Mouse (Mus musculus) CH12.LX (cell line): ENCODE data around the gene Mllt10. TPM values are rescaled to one million over a fixed set of nuclear protein-coding genes. Genes with fewer than 3 reads are reported as not detected.

Source experiments
- DNase-seq: peaks from one replicate; pipeline ENCODE4 v3.0.0-alpha.2; 2013; ENCODE audit errors: extremely low read depth
- H3K27ac ChIP-seq: 2 replicates; pipeline ENCODE4 v1.5.1; 2012; ENCODE audit warnings: low read depth, mild to moderate bottlenecking, control low read depth, moderate library complexity; ENCODE audit not compliant: insufficient read depth
- H3K27me3 ChIP-seq: replicated peaks from 2 replicates; pipeline ENCODE3; 2012; ENCODE audit warnings: inconsistent platforms
- H3K36me3 ChIP-seq, 2 experiments: replicated peaks in 1 of 2; 2 replicates each; pipeline versions ENCODE3 to v1.6.1; 2012; ENCODE audit warnings: inconsistent platforms in 1 of 2, low read length in 1 of 2, mild to moderate bottlenecking in 1 of 2, mixed read lengths in 1 of 2, moderate library complexity in 1 of 2; ENCODE audit not compliant: control insufficient read depth in 1 of 2, insufficient read depth in 1 of 2
- H3K4me1 ChIP-seq, 2 experiments: 2 replicates each; pipeline ENCODE4 v1.6.1; 2012; ENCODE audit warnings: inconsistent platforms in 1 of 2, moderate library complexity in 1 of 2; ENCODE audit not compliant: insufficient read depth in 2 of 2, control insufficient read depth in 1 of 2
- H3K4me2 ChIP-seq: 2 replicates; pipeline ENCODE4 v1.6.1; 2012; ENCODE audit warnings: low read depth, mild to moderate bottlenecking, control low read depth; ENCODE audit not compliant: poor library complexity, insufficient read depth, severe bottlenecking
- H3K4me3 ChIP-seq, 3 experiments: fragments of 150-350 bp in 1 of 3; sonication (generic) in 1 of 3; replicated peaks in 1 of 3; 2 replicates each; pipeline versions ENCODE3 to v1.5.1; 2011 to 2012; ENCODE audit warnings: low read depth in 2 of 3, low read length in 2 of 3, mild to moderate bottlenecking in 2 of 3, moderate library complexity in 2 of 3, control low read depth in 1 of 3, improper control_type of control experiment in 1 of 3, inconsistent platforms in 1 of 3, mixed read lengths in 1 of 3; ENCODE audit not compliant: poor library complexity in 1 of 3
- H3K79me2 ChIP-seq: replicated peaks from 2 replicates; pipeline ENCODE4 v1.6.1; 2012; ENCODE audit warnings: mild to moderate bottlenecking, moderate library complexity; ENCODE audit not compliant: control insufficient read depth, poor library complexity, insufficient read depth, severe bottlenecking; ENCODE audit errors: extremely low read depth
- H3K9ac ChIP-seq: 2 replicates; pipeline ENCODE4 v1.6.1; 2012; ENCODE audit warnings: low read depth, mild to moderate bottlenecking, control low read depth, moderate library complexity; ENCODE audit not compliant: insufficient read depth
- H3K9me3 ChIP-seq: replicated peaks from 2 replicates; pipeline ENCODE3; 2012; ENCODE audit warnings: low read length, inconsistent platforms, mixed read lengths
- BHLHE40 ChIP-seq: IDR thresholded peaks from 2 replicates; pipeline ENCODE4 v1.6.1; 2011; ENCODE audit warnings: mild to moderate bottlenecking, low read depth, low read length, improper control_type of control experiment
- CHD2 ChIP-seq: IDR thresholded peaks from 2 replicates; pipeline ENCODE4 v1.6.1; 2011; ENCODE audit warnings: low read length, improper control_type of control experiment
- ELF1 ChIP-seq: IDR thresholded peaks from 2 replicates; pipeline ENCODE4 v1.6.1; 2014; ENCODE audit warnings: low read depth, mild to moderate bottlenecking, inconsistent platforms, low read length, improper control_type of control experiment
- EP300 ChIP-seq: IDR thresholded peaks from 2 replicates; pipeline ENCODE4 v1.6.1; 2011; ENCODE audit warnings: low read length, improper control_type of control experiment
- ETS1 ChIP-seq: conservative IDR thresholded peaks from 2 replicates; pipeline ENCODE4 v1.6.1; 2012; ENCODE audit warnings: low read depth, mild to moderate bottlenecking, inconsistent platforms, low read length, improper control_type of control experiment, moderate library complexity
- HCFC1 ChIP-seq: IDR thresholded peaks from 2 replicates; pipeline ENCODE4 v1.6.1; 2012; ENCODE audit warnings: low read depth, mild to moderate bottlenecking, inconsistent platforms, low read length, improper control_type of control experiment
- JUN ChIP-seq: IDR thresholded peaks from 2 replicates; pipeline ENCODE4 v1.6.1; 2011; ENCODE audit warnings: low read depth, mild to moderate bottlenecking, low read length, improper control_type of control experiment, moderate library complexity; ENCODE audit not compliant: insufficient read depth
- MAFK ChIP-seq: IDR thresholded peaks from 2 replicates; pipeline ENCODE4 v1.6.1; 2011; ENCODE audit warnings: low read length, improper control_type of control experiment; ENCODE audit not compliant: insufficient replicate concordance
- MAZ ChIP-seq: IDR thresholded peaks from 2 replicates; pipeline ENCODE4 v1.6.1; 2012; ENCODE audit warnings: low read depth, mild to moderate bottlenecking, inconsistent platforms, low read length, improper control_type of control experiment, moderate library complexity
- MEF2A ChIP-seq: IDR thresholded peaks from 2 replicates; pipeline ENCODE4 v1.6.1; 2014; ENCODE audit warnings: low read depth, mild to moderate bottlenecking, inconsistent platforms, low read length, improper control_type of control experiment, borderline replicate concordance
- NELFE ChIP-seq: IDR thresholded peaks from 2 replicates; pipeline ENCODE4 v1.6.1; 2011; ENCODE audit warnings: low read depth, low read length, improper control_type of control experiment
- POLR2A ChIP-seq: IDR thresholded peaks from 2 replicates; pipeline ENCODE4 v1.6.1; 2011; ENCODE audit warnings: low read depth, mild to moderate bottlenecking, improper control_type of control experiment, low read length
- SMC3 ChIP-seq: IDR thresholded peaks from 2 replicates; pipeline ENCODE4 v1.6.1; 2011; ENCODE audit warnings: low read depth, low read length, improper control_type of control experiment
- TBP ChIP-seq: conservative IDR thresholded peaks from 2 replicates; pipeline ENCODE4 v1.6.1; 2011; ENCODE audit warnings: low read depth, low read length, improper control_type of control experiment
- TCF12 ChIP-seq: IDR thresholded peaks from 2 replicates; pipeline ENCODE4 v1.6.1; 2014; ENCODE audit warnings: low read depth, mild to moderate bottlenecking, inconsistent platforms, low read length, improper control_type of control experiment
- UBTF ChIP-seq: IDR thresholded peaks from 2 replicates; pipeline ENCODE4 v1.6.1; 2012; ENCODE audit warnings: low read depth, mild to moderate bottlenecking, inconsistent platforms, low read length, improper control_type of control experiment, moderate library complexity
- ZC3H11A ChIP-seq: IDR thresholded peaks from 2 replicates; pipeline ENCODE4 v1.6.1; 2012; ENCODE audit warnings: low read depth, mild to moderate bottlenecking, inconsistent platforms, low read length, improper control_type of control experiment
- ZKSCAN1 ChIP-seq: IDR thresholded peaks from 2 replicates; pipeline ENCODE4 v1.6.1; 2012; ENCODE audit warnings: low read depth, inconsistent platforms, low read length, improper control_type of control experiment, borderline replicate concordance
- ZMIZ1 ChIP-seq: IDR thresholded peaks from 2 replicates; pipeline ENCODE4 v1.6.1; 2012; ENCODE audit warnings: low read depth, mild to moderate bottlenecking, inconsistent platforms, low read length, improper control_type of control experiment
- ZNF384 ChIP-seq: IDR thresholded peaks from 2 replicates; pipeline ENCODE4 v1.6.1; 2012; ENCODE audit warnings: low read depth, low read length, improper control_type of control experiment, inconsistent platforms
- dilution Hi-C: fragments of 300-500 bp; cut with MboI; formaldehyde crosslinking; loops from 2 replicates; pipeline ENCODE4 v1.14.3; 2020; ENCODE audit warnings: low sequenced_read_pairs; ENCODE audit not compliant: extremely low pct_unique_long_range_greater_than_20kb, extremely low pct_ligation_motif_present
- in situ Hi-C: fragments of 300-500 bp; cut with MboI; formaldehyde crosslinking; loops from 3 replicates; pipeline ENCODE4 v1.14.3; 2019; ENCODE audit warnings: low sequenced_read_pairs, low pct_ligation_motif_present, low pct_unique_long_range_greater_than_20kb, mixed read lengths
- polyA plus RNA-seq: library from polyadenylated mRNA; unstranded; fragments of >175 nt; gene quantifications from 2 replicates; pipeline ENCODE4 v1.2.1, GENCODE M21; 2012; ENCODE audit warnings: low read depth; ENCODE audit not compliant: insufficient read length
- total RNA-seq, 2 experiments: library from RNA; depleted of rRNA; stranded (reverse); fragments of 300-350 nt in 1 of 2; fragments of >200 nt in 1 of 2; gene quantifications; 2 replicates each; pipeline ENCODE4 v1.2.3; 2012 to 2014

Mllt10 gene
- total and polyA plus RNA-seq, 3 experiments: 22.0 to 39.2 (median 27.2) TPM

GRCm38 (mm10) chr2:18056786-18057255 is 1.8 kb downstream of the Mllt10 start:
- dilution Hi-C loops (no loop called here), in situ Hi-C loops (no loop called here)
- H3K27ac ChIP-seq: peak overlapping the region; percentile 96
- H3K9ac ChIP-seq: peak overlapping the region; percentile 96
- H3K4me3 ChIP-seq: peak overlapping the region; percentile 65 to 69 (median 67)
- H3K79me2 ChIP-seq: peaks cover 8% of the 10 kb centered on the region
- H3K9me3 ChIP-seq: no peaks in the 10 kb centered on the region
- DNase-seq: peak; percentile 94
- no peaks in the 10 kb centered on the region for H3K27me3 ChIP-seq
- H3K36me3 ChIP-seq: no peaks in the 10 kb centered on the region
- H3K4me2 ChIP-seq: peak overlapping the region; percentile 63
- peaks cover 0 to 16% of the 10 kb centered on the region in 2 experiments; a peak in 2 of 4 replicates for H3K4me1 ChIP-seq
- no peak for TF ChIP-seq ZC3H11A
- no peak for TF ChIP-seq ZKSCAN1
- TF ChIP-seq MAFK: no peak
- peak; percentile 76 for TF ChIP-seq TBP
- TF ChIP-seq ELF1: peak; percentile 64
- no peak for TF ChIP-seq JUN
- TF ChIP-seq SMC3: peak; percentile 6; the same call in 1 of the 2 replicates
- peak; percentile 97 for TF ChIP-seq MAZ
- TF ChIP-seq CHD2: 0 out of 2 replicates have a peak, but pooled peaks have one; percentile 19
- TF ChIP-seq TCF12: peak; percentile 45
- peak; percentile 81 for TF ChIP-seq NELFE
- TF ChIP-seq EP300: no peak
- peak; percentile 79 for TF ChIP-seq BHLHE40
- peak; percentile 20 for TF ChIP-seq ETS1
- TF ChIP-seq ZNF384: peak; percentile 97
- no peak; the same call in 1 of the 2 replicates for TF ChIP-seq HCFC1
- peak; percentile 43; the same call in 1 of the 2 replicates for TF ChIP-seq MEF2A
- peak; percentile 97 for TF ChIP-seq POLR2A
- TF ChIP-seq ZMIZ1: peak; percentile 97
- TF ChIP-seq UBTF: peak; percentile 80; the same call in 1 of the 2 replicates
